Mouse (Mus musculus) thymus, adult 2 months (tissue): ENCODE measurements around the gene Numa1.

ENCODE experiments used
- CTCF ChIP-seq: fragments of 200-500 bp; IDR thresholded peaks from 2 replicates; pipeline ENCODE4 v1.5.1; 2012; ENCODE audit warnings: mild to moderate bottlenecking, control low read depth, low read length, moderate library complexity, borderline replicate concordance; ENCODE audit not compliant: control insufficient read depth, poor library complexity, insufficient read depth; ENCODE audit errors: extremely low read depth
- POLR2A ChIP-seq: fragments of 200-500 bp; IDR thresholded peaks from 2 replicates; pipeline ENCODE4 v1.6.1; 2012; ENCODE audit warnings: mild to moderate bottlenecking, low read length, control low read depth, moderate library complexity; ENCODE audit not compliant: control insufficient read depth, poor library complexity, insufficient read depth; ENCODE audit errors: extremely low read depth

DNA sequence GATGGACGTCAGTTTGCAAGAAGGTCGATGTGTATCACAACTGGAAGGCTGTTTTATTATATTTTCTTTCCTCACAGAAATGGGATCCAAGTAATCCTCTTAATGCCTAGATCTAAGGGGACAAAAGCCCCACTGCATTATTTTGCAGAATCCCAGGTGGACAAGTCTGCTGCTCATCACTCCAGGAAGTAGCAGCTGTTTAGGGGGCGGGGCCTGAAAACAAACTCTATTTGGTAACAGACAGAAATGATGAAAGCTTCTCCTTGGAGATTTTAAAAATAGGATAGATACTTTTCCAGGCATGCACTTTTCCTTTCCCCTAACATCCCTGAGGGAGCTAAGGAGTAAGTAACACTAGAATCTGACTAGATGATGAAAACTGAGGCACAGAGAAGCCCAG lies 103.4 kb downstream of the Numa1 start:
- no peak for TF ChIP-seq CTCF
- TF ChIP-seq POLR2A = no peak
